In the genomic region with DNA sequence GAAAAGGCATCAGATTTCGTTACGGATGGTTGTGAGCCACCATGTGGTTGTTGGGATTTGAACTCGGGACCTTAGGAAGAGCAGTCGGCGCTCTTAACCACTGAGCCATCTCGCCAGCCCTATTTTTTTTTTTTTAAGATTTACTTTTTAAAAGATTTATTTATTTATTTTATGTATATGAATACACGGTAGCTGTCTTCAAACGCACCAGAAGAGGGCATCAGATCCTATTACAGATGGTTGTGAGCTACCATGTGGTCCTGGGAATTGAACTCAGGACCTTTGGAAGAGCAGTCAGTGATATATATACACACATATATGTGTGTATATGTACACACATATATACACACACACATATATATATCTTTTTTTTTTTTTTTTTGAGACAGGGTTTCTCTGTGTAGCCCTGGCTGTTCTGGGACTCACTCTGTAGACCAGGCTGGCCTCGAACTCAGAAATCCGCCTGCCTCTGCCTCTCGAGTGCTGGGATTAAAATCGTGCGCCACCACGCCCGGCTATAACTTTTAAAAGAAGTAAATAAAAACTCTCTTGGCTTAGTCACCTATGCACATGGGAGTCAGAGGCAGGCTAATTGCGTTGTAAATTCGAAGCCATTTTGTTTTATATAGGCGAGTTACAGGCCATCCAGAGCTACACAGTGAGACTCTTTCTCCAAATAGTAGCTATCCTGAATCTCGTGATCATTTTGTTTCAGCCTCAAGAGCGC, we compare ENCODE assay signal across 8 mouse cellular contexts. TPM values are rescaled to one million over a fixed set of nuclear protein-coding genes. Genes with fewer than 3 reads are reported as not detected.
DNase-seq lines count a peak whose midpoint lies in the region; ATAC-seq lines count a peak whose summit lies in the region.
"Not testable (repeated sequence)": the region's sequence is repeated elsewhere in the genome, so short reads cannot be mapped to it uniquely, and the experiment has no call there.

No protein-coding gene starts in this region.

- ATAC-seq in common myeloid progenitor, adult 5-6 weeks (replicated peaks; ENCODE audit: low read depth, poor library complexity, severe bottlenecking), result 0 out of 2 replicates have a peak, but pooled peaks have one; percentile 0
- peak; percentile 1; the same call in 1 of the 2 replicates for ATAC-seq in forebrain, embryonic 15.5 days (replicated peaks)
- ATAC-seq in hindbrain, embryonic 12.5 days (ENCODE audit: low FRiP score), result 0 out of 2 replicates have a peak, but pooled peaks have one; percentile 1
- ATAC-seq in lung, embryonic 15.5 days (ENCODE audit: borderline replicate concordance, extremely low read depth, low FRiP score, low TSS enrichment), result not testable (repeated sequence)

- peak overlapping the region; percentile 89; the same call in 1 of the 2 replicates for H3K27ac ChIP-seq in forebrain, embryonic 15.5 days (replicated peaks)
- H3K27ac ChIP-seq in hindbrain, embryonic 12.5 days, result peak overlapping the region; percentile 30; the same call in 1 of the 2 replicates
- peak overlapping the region; percentile 76 for H3K27ac ChIP-seq in lung, embryonic 15.5 days

- WGBS in forebrain, embryonic 15.5 days, result 32% methylated on average over 20 of the region's 20 CpGs
- 33% methylated on average over 20 of the region's 20 CpGs for WGBS in hindbrain, embryonic 12.5 days
- 8% methylated on average over 20 of the region's 20 CpGs for WGBS in large intestine, adult 2 months
- 21% methylated on average over 20 of the region's 20 CpGs for whole genome bisulfite sequencing in lung, embryonic 15.5 days

- H3K4me2 ChIP-seq in forebrain, embryonic 15.5 days (replicated peaks), result peak overlapping the region; percentile 80
- H3K4me2 ChIP-seq in hindbrain, embryonic 12.5 days (replicated peaks), result peak overlapping the region; percentile 66
- peak overlapping the region; percentile 93 for H3K4me2 ChIP-seq in lung, embryonic 15.5 days

- peak; percentile 60 for DNase-seq in MN1 (ENCODE audit: low spot score)
- DNase-seq in large intestine, adult 2 months (ENCODE audit: low read depth, low spot score), result peak; percentile 32
- peak; percentile 46 for DNase-seq in naive thymus-derived CD4-positive, alpha-beta T cell, adult 2 months (ENCODE audit: low read depth)
- peak; percentile 5 for DNase-seq in thymus, postnatal 0 days (ENCODE audit: low spot score)

- not testable (repeated sequence) for H3K27me3 ChIP-seq in forebrain, embryonic 15.5 days; hindbrain, embryonic 12.5 days; lung, embryonic 15.5 days

- H3K36me3 ChIP-seq in forebrain, embryonic 15.5 days, result peaks cover 22% of the 10 kb centered on the region; the same call in 1 of the 2 replicates
- H3K36me3 ChIP-seq in hindbrain, embryonic 12.5 days, result peaks cover 20% of the 10 kb centered on the region
- peaks cover 24% of the 10 kb centered on the region for H3K36me3 ChIP-seq in lung, embryonic 15.5 days

- H3K9ac ChIP-seq in forebrain, embryonic 15.5 days (replicated peaks); hindbrain, embryonic 12.5 days: not testable (repeated sequence)
- H3K9ac ChIP-seq in lung, embryonic 15.5 days, result peak overlapping the region; percentile 41

- not testable (repeated sequence) for H3K9me3 ChIP-seq in forebrain, embryonic 15.5 days; hindbrain, embryonic 12.5 days (replicated peaks); lung, embryonic 15.5 days

- H3K4me1 ChIP-seq in forebrain, embryonic 15.5 days, result peaks cover 32% of the 10 kb centered on the region
- H3K4me1 ChIP-seq in hindbrain, embryonic 12.5 days, result peaks cover 25% of the 10 kb centered on the region; the same call in 1 of the 2 replicates
- peaks cover 22% of the 10 kb centered on the region for H3K4me1 ChIP-seq in lung, embryonic 15.5 days

- peak overlapping the region; percentile 88 for H3K4me3 ChIP-seq in forebrain, embryonic 15.5 days
- H3K4me3 ChIP-seq in hindbrain, embryonic 12.5 days, result peak overlapping the region; percentile 73
- peak overlapping the region; percentile 74 for H3K4me3 ChIP-seq in lung, embryonic 15.5 days

RNA-seq across cellular contexts. Expression of a gene that starts 0.5 kb away (rescaled TPM):
- 35.8 and 43.0 TPM in 2 replicates for total RNA-seq in common myeloid progenitor, adult 5-6 weeks (2017)
- polyA plus RNA-seq in forebrain, embryonic 15.5 days (2015; fragmentation: Nextera tagmentation; extraction: Ambion mirVana), result 24.8 and 27.1 TPM in 2 replicates
- 26.9 and 27.1 TPM in 2 replicates for polyA plus RNA-seq in hindbrain, embryonic 12.5 days (2016; fragmentation: Nextera tagmentation; extraction: Ambion mirVana)
- 6.7 and 7.9 TPM in 2 replicates for polyA plus RNA-seq in large intestine, adult 2 months (2012; rRNA removed)
- 24.7 and 25.9 TPM in 2 replicates for polyA plus RNA-seq in lung, embryonic 15.5 days (2015; fragmentation: Nextera tagmentation; extraction: Ambion mirVana)
- 24.3 and 25.2 TPM in 2 replicates for polyA plus RNA-seq in thymus, postnatal 0 days (2015; fragmentation: Nextera tagmentation; extraction: Ambion mirVana)

RNA-seq across cellular contexts. Expression of a gene that starts 0.6 kb away (rescaled TPM):
- 107 and 134 TPM in 2 replicates for total RNA-seq in common myeloid progenitor, adult 5-6 weeks (2017)
- 60.0 and 64.3 TPM in 2 replicates for polyA plus RNA-seq in forebrain, embryonic 15.5 days (2015; fragmentation: Nextera tagmentation; extraction: Ambion mirVana)
- polyA plus RNA-seq in hindbrain, embryonic 12.5 days (2016; fragmentation: Nextera tagmentation; extraction: Ambion mirVana), result 69.5 and 72.6 TPM in 2 replicates
- polyA plus RNA-seq in large intestine, adult 2 months (2012; rRNA removed), result 21.9 and 32.7 TPM in 2 replicates
- polyA plus RNA-seq in lung, embryonic 15.5 days (2015; fragmentation: Nextera tagmentation; extraction: Ambion mirVana), result 62.4 and 65.1 TPM in 2 replicates
- polyA plus RNA-seq in thymus, postnatal 0 days (2015; fragmentation: Nextera tagmentation; extraction: Ambion mirVana), result 84.0 and 91.6 TPM in 2 replicates

RNA-seq across cellular contexts. Expression of a gene that starts 39.1 kb away (rescaled TPM):
- 42.8 and 55.1 TPM in 2 replicates for total RNA-seq in common myeloid progenitor, adult 5-6 weeks (2017)
- polyA plus RNA-seq in forebrain, embryonic 15.5 days (2015; fragmentation: Nextera tagmentation; extraction: Ambion mirVana), result 23.0 and 24.1 TPM in 2 replicates
- 31.0 and 31.1 TPM in 2 replicates for polyA plus RNA-seq in hindbrain, embryonic 12.5 days (2016; fragmentation: Nextera tagmentation; extraction: Ambion mirVana)
- polyA plus RNA-seq in large intestine, adult 2 months (2012; rRNA removed), result 24.4 and 26.2 TPM in 2 replicates
- polyA plus RNA-seq in lung, embryonic 15.5 days (2015; fragmentation: Nextera tagmentation; extraction: Ambion mirVana), result 33.6 and 39.6 TPM in 2 replicates
- 27.8 and 39.5 TPM in 2 replicates for polyA plus RNA-seq in thymus, postnatal 0 days (2015; fragmentation: Nextera tagmentation; extraction: Ambion mirVana)

Comparison
In these comparisons a context has a peak if more than half of its experiments do, and no peak if none do; other contexts are left out.
1. DNase-seq: peak in every context shown above with its lines; median percentile 60 in MN1; 46 in naive thymus-derived CD4-positive, alpha-beta T cell, adult 2 months; 32 in large intestine, adult 2 months; 5 in thymus, postnatal 0 days.
2. H3K27ac ChIP-seq: peak in every context shown above with its lines; median percentile 89 in forebrain, embryonic 15.5 days; 76 in lung, embryonic 15.5 days; 30 in hindbrain, embryonic 12.5 days.